Mouse (Mus musculus) embryonic facial prominence, embryonic 12.5 days (tissue): ENCODE measurements at regions not wholly inside any gene's neighbourhood (a gene's known extent, or its start where the extent isn't known, plus 50 kb on each side); places are given as distances from the start of the nearest gene placed in this dataset.

ENCODE experiments used
- ATAC-seq: fragments of 200-750 bp; cut with Nextera tagmentation; 2 replicates; pipeline ENCODE4 v1.8.0; 2017; ENCODE audit not compliant: insufficient number of reproducible peaks, insufficient read depth, low FRiP score, low TSS enrichment
- H3K27ac ChIP-seq: fragments of 300-500 bp; sonication (generic); 2 replicates; pipeline ENCODE4 v1.5.1; 2016; ENCODE audit warnings: mild to moderate bottlenecking
- H3K27me3 ChIP-seq: fragments of 300-500 bp; sonication (generic); 2 replicates; pipeline ENCODE4 v1.6.1; 2016; ENCODE audit warnings: mild to moderate bottlenecking, moderate library complexity
- H3K36me3 ChIP-seq: fragments of 300-500 bp; sonication (generic); 2 replicates; pipeline ENCODE4 v1.6.1; 2016; ENCODE audit warnings: mild to moderate bottlenecking
- H3K4me1 ChIP-seq: fragments of 300-500 bp; sonication (generic); 2 replicates; pipeline ENCODE4 v1.6.1; 2016
- H3K4me2 ChIP-seq: fragments of 300-500 bp; sonication (generic); replicated peaks from 2 replicates; pipeline ENCODE4 v1.6.1; 2016; ENCODE audit warnings: mild to moderate bottlenecking, moderate library complexity
- H3K4me3 ChIP-seq: fragments of 300-500 bp; sonication (generic); 2 replicates; pipeline ENCODE4 v1.5.1; 2016; ENCODE audit warnings: mild to moderate bottlenecking
- H3K9ac ChIP-seq: fragments of 300-500 bp; sonication (generic); 2 replicates; pipeline ENCODE4 v1.6.1; 2016; ENCODE audit warnings: mild to moderate bottlenecking, moderate library complexity
- H3K9me3 ChIP-seq: fragments of 300-500 bp; sonication (generic); 2 replicates; pipeline ENCODE4 v1.6.1; 2016; ENCODE audit warnings: mild to moderate bottlenecking, moderate library complexity
- WGBS: fragments of 180-500 bp; shearing (Covaris S2); methylation state at CpG from one replicate; pipeline ENCODE4 v1.1.7; 2016; 5-methylcytosine and 5-hydroxymethylcytosine counted together

GRCm38 (mm10) chr10:29921658-29922057, 278.7 kb downstream of the Cenpw start:
- no peak overlapping the region for H3K9ac ChIP-seq
- no peaks in the 10 kb centered on the region for H3K36me3 ChIP-seq
- H3K27me3 ChIP-seq = no peaks in the 10 kb centered on the region
- 8% methylated on average over 4 of the region's 4 CpGs for WGBS
- 0 out of 2 replicates have a peak, but pooled peaks have one; percentile 67 for ATAC-seq
- no peak overlapping the region for H3K4me3 ChIP-seq
- peak overlapping the region; percentile 76; the same call in 1 of the 2 replicates for H3K27ac ChIP-seq
- no peak overlapping the region for H3K4me2 ChIP-seq
- no peaks in the 10 kb centered on the region for H3K9me3 ChIP-seq
- peaks cover 8% of the 10 kb centered on the region for H3K4me1 ChIP-seq

DNA sequence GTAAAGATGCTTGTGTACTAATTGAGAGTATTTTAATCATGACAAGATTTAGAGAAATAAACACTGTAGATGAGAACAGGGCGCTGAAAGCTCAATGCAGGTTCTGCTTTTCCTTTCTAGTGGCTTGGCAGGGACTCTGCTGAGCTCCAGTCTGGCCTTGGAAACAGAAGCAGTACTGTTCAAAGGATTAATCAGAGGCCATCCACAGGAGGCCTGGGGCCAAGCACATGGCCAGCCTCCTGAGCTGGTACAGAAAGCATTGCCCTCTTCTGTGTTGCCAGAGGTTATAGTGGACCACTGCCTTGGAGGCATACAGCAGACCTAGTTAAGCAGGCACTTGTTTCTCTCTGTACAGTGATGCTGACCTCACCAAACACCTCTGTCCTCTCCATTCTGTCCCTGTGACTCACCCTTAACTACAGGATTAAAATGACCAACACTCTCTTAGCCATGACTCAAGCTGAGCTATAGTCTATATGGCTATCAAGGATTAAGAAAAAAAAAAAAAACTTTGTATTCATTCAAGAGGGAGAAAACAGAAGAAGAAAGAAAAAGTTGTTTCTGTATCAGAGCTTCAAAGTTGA, 302.5 kb downstream of the Cenpw start:
- H3K4me2 ChIP-seq = no peak overlapping the region
- no peak for ATAC-seq
- no peaks in the 10 kb centered on the region for H3K9me3 ChIP-seq
- 29% methylated on average over 1 of the region's 1 CpGs for WGBS
- H3K9ac ChIP-seq = no peak overlapping the region
- H3K36me3 ChIP-seq = no peaks in the 10 kb centered on the region
- H3K4me3 ChIP-seq = no peak overlapping the region
- H3K4me1 ChIP-seq = no peaks in the 10 kb centered on the region
- H3K27ac ChIP-seq = no peak overlapping the region
- H3K27me3 ChIP-seq = no peaks in the 10 kb centered on the region

GRCm38 (mm10) chr10:29864566-29864965, 328.9 kb upstream of the Rspo3 start:
- Histone ChIP-seq H3K9ac (no peak overlapping the region), H3K4me3 (no peak overlapping the region), H3K27me3 (no peaks in the 10 kb centered on the region), H3K4me2 (no peak overlapping the region), H3K4me1 (no peaks in the 10 kb centered on the region), H3K36me3 (no peaks in the 10 kb centered on the region), H3K27ac (no peak overlapping the region), H3K9me3 (no peaks in the 10 kb centered on the region)
- ATAC-seq = no peak

DNA sequence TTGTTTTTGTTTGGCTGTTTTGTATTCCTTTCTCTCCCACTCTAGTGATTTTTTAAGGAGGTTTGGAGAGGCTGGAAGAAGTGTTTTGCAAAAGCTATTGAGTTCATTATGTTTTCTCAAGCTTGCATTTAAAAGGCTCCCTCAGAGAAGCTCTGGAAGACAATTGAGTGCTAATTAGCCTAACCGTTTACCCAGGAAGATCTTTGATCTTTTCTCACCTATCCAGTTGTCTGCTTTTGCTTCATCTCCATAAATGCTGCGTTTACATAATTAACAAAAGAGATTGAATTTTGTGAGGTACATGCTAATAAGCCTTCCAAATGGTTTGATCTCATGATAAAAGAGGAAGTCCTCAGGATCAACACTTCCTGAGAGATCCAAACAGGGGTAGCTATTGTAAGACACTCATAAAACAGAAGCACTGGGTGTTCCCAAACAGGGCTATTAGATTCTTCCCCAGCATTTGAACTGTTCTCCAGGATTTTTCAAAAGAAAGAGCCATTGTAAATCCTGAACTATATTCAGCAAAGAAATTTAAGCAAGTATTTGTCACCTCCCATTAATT, 320.2 kb upstream of the Rspo3 start:
- ATAC-seq = no peak

GRCm38 (mm10) chr10:29852516-29852915, 316.8 kb upstream of the Rspo3 start:
- H3K4me1 ChIP-seq = no peaks in the 10 kb centered on the region
- H3K36me3 ChIP-seq = no peaks in the 10 kb centered on the region
- ATAC-seq = no peak
- H3K27me3 ChIP-seq = no peaks in the 10 kb centered on the region
- no peak overlapping the region for H3K9ac ChIP-seq
- no peaks in the 10 kb centered on the region for H3K9me3 ChIP-seq
- H3K4me2 ChIP-seq = no peak overlapping the region
- 14% methylated on average over 2 of the region's 2 CpGs for WGBS
- no peak overlapping the region for H3K27ac ChIP-seq
- H3K4me3 ChIP-seq = no peak overlapping the region

More for the DNA sequence above, 320.2 kb upstream of the Rspo3 start:
- WGBS = 8% methylated on average over 2 of the region's 2 CpGs
- H3K9me3 ChIP-seq = no peaks in the 10 kb centered on the region
- no peaks in the 10 kb centered on the region for H3K4me1 ChIP-seq
- no peak overlapping the region for H3K4me3 ChIP-seq
- H3K27me3 ChIP-seq = no peaks in the 10 kb centered on the region
- no peak overlapping the region for H3K27ac ChIP-seq
- no peak overlapping the region for H3K9ac ChIP-seq
- H3K36me3 ChIP-seq = no peaks in the 10 kb centered on the region
- no peak overlapping the region for H3K4me2 ChIP-seq

GRCm38 (mm10) chr10:29824939-29825658, 289.4 kb upstream of the Rspo3 start:
- Histone ChIP-seq H3K4me3 (no peak overlapping the region), H3K9me3 (no peaks in the 10 kb centered on the region), H3K4me1 (no peaks in the 10 kb centered on the region), H3K9ac (no peak overlapping the region), H3K27me3 (no peaks in the 10 kb centered on the region), H3K36me3 (no peaks in the 10 kb centered on the region), H3K27ac (no peak overlapping the region), H3K4me2 (no peak overlapping the region)
- WGBS = 59% methylated on average over 5 of the region's 5 CpGs
- no peak for ATAC-seq

GRCm38 (mm10) chr10:29824413-29824812, 288.7 kb upstream of the Rspo3 start:
- Histone ChIP-seq H3K4me2 (no peak overlapping the region), H3K4me3 (no peak overlapping the region), H3K9ac (no peak overlapping the region), H3K36me3 (no peaks in the 10 kb centered on the region), H3K27ac (no peak overlapping the region), H3K4me1 (no peaks in the 10 kb centered on the region), H3K9me3 (no peaks in the 10 kb centered on the region), H3K27me3 (no peaks in the 10 kb centered on the region)
- no peak for ATAC-seq

GRCm38 (mm10) chr10:29823177-29823576, 287.5 kb upstream of the Rspo3 start:
- ATAC-seq = no peak
- Histone ChIP-seq H3K4me3 (no peak overlapping the region), H3K9ac (no peak overlapping the region), H3K4me2 (no peak overlapping the region), H3K27me3 (no peaks in the 10 kb centered on the region), H3K27ac (no peak overlapping the region), H3K9me3 (no peaks in the 10 kb centered on the region), H3K4me1 (no peaks in the 10 kb centered on the region), H3K36me3 (no peaks in the 10 kb centered on the region)
- WGBS = 88% methylated on average over 2 of the region's 2 CpGs

GRCm38 (mm10) chr10:29803915-29804545, 268.4 kb upstream of the Rspo3 start:
- Histone ChIP-seq H3K9me3 (no peaks in the 10 kb centered on the region), H3K4me3 (no peak overlapping the region), H3K27me3 (no peaks in the 10 kb centered on the region), H3K9ac (no peak overlapping the region), H3K27ac (no peak overlapping the region), H3K4me2 (no peak overlapping the region), H3K4me1 (no peaks in the 10 kb centered on the region), H3K36me3 (no peaks in the 10 kb centered on the region)
- WGBS = 42% methylated on average over 6 of the region's 6 CpGs
- no peak for ATAC-seq

DNA sequence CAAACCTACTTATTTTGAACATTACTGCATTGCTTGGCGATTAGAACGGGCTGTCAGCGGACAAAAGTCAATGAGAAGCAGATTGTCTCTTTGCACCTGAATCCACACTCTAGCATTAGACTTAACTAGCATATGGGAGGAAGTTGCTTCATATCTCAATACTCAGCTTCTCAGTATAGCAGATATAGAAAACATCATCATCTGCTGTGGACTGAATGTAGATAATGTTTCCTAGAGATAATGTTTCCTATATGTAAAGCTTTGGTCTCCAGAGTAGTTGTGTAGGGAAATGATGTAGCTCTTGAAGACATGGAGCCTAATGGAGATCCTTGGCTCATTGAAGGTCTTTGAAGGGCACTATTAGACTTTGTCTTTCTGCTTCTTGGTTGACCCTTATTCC, 267.0 kb upstream of the Rspo3 start:
- Histone ChIP-seq H3K4me1 (no peaks in the 10 kb centered on the region), H3K4me2 (no peak overlapping the region), H3K27ac (no peak overlapping the region), H3K9ac (no peak overlapping the region), H3K9me3 (no peaks in the 10 kb centered on the region), H3K4me3 (no peak overlapping the region), H3K36me3 (no peaks in the 10 kb centered on the region), H3K27me3 (no peaks in the 10 kb centered on the region)
- 87% methylated on average over 3 of the region's 3 CpGs for WGBS
- ATAC-seq = no peak

- Histone ChIP-seq H3K27ac (no peak overlapping the region), H3K27me3 (no peaks in the 10 kb centered on the region), H3K4me3 (no peak overlapping the region), H3K4me1 (0 out of 2 replicates have a peak, but pooled peaks cover 4% of the 10 kb centered on the region), H3K9ac (no peak overlapping the region), H3K4me2 (no peak overlapping the region), H3K9me3 (no peaks in the 10 kb centered on the region), H3K36me3 (no peaks in the 10 kb centered on the region)
- ATAC-seq = no peak
- 82% methylated on average over 1 of the region's 1 CpGs for whole genome bisulfite sequencing
Observed at GRCm38 (mm10) chr10:29794663-29795062, 259.0 kb upstream of the Rspo3 start.

- Histone ChIP-seq H3K4me2 (no peak overlapping the region), H3K4me1 (no peaks in the 10 kb centered on the region), H3K27me3 (no peaks in the 10 kb centered on the region), H3K4me3 (no peak overlapping the region), H3K36me3 (no peaks in the 10 kb centered on the region), H3K9me3 (no peaks in the 10 kb centered on the region), H3K27ac (no peak overlapping the region), H3K9ac (no peak overlapping the region)
- WGBS = 52% methylated on average over 2 of the region's 2 CpGs
- no peak for ATAC-seq
Observed at GRCm38 (mm10) chr10:29786220-29786810, 250.6 kb upstream of the Rspo3 start.
